Mouse (Mus musculus) mouse trophoblast stem cell (cell line): ENCODE results near the gene Lamb3.

Experiments
- in situ Hi-C, 2 experiments: fragments of 300-500 bp; cut with MseI, MboI; formaldehyde crosslinking; loops; 2 replicates in 1 of 2; 3 replicates in 1 of 2; pipeline ENCODE4 v1.15.1; 2025

Gene Lamb3

GRCm38 (mm10) chr1:193244235-193244634 lies 36.7 kb downstream of the Lamb3 start:
- in situ Hi-C loops: no loop called here

- in situ Hi-C loops: loop anchor here in 1 of 2 experiments (10.0 kb wide), 1 partner anchor 75 kb away; no protein-coding TSS in a partner anchor
Measured at GRCm38 (mm10) chr1:193250026-193250425, 42.5 kb downstream of the Lamb3 start.

- in situ Hi-C loops: loop anchor here in 1 of 2 experiments (10.0 kb wide), 1 partner anchor 73 kb away; no protein-coding TSS in a partner anchor
Measured at GRCm38 (mm10) chr1:193251386-193251785, 43.9 kb downstream of the Lamb3 start.

GRCm38 (mm10) chr1:193252616-193253015 lies 45.1 kb downstream of the Lamb3 start:
- in situ Hi-C loops: loop anchor here in 1 of 2 experiments (10.0 kb wide), 1 partner anchor 72 kb away; no protein-coding TSS in a partner anchor

GRCm38 (mm10) chr1:193253895-193254294 lies 46.4 kb downstream of the Lamb3 start:
- in situ Hi-C loops: loop anchor here in 1 of 2 experiments (10.0 kb wide), 1 partner anchor 71 kb away; no protein-coding TSS in a partner anchor

- in situ Hi-C loops: loop anchor here in 1 of 2 experiments (10.0 kb wide), 1 partner anchor 70 kb away; no protein-coding TSS in a partner anchor
Measured at GRCm38 (mm10) chr1:193255032-193255431, 47.5 kb downstream of the Lamb3 start.

- in situ Hi-C loops: loop anchor here in 1 of 2 experiments (10.0 kb wide), 1 partner anchor 69 kb away; no protein-coding TSS in a partner anchor
Measured at GRCm38 (mm10) chr1:193255488-193256288, 48.2 kb downstream of the Lamb3 start.

GRCm38 (mm10) chr1:193256289-193256577 lies 48.7 kb downstream of the Lamb3 start:
- in situ Hi-C loops: loop anchor here in 1 of 2 experiments (10.0 kb wide), 1 partner anchor 69 kb away; no protein-coding TSS in a partner anchor

- in situ Hi-C loops: loop anchor here in 1 of 2 experiments (10.0 kb wide), 1 partner anchor 68 kb away; no protein-coding TSS in a partner anchor
Measured at GRCm38 (mm10) chr1:193256621-193257098, 49.2 kb downstream of the Lamb3 start.

- in situ Hi-C loops: loop anchor here in 1 of 2 experiments (10.0 kb wide), 1 partner anchor 65 kb away; no protein-coding TSS in a partner anchor
Measured at GRCm38 (mm10) chr1:193259559-193259958, 52.1 kb downstream of the Lamb3 start.

GRCm38 (mm10) chr1:193261897-193262548 lies 54.5 kb downstream of the Lamb3 start:
- in situ Hi-C loops: loop anchor here (5.0 to 10.0 kb wide), 2 partner anchors 110 to 113 kb away; partner anchors contain the start of gene Camk1g (in 2 of the 2)

- in situ Hi-C loops: loop anchor here (5.0 to 10.0 kb wide), 2 partner anchors 109 to 112 kb away; partner anchors contain the start of gene Camk1g (in 2 of the 2)
Measured at GRCm38 (mm10) chr1:193263026-193263907, 55.8 kb downstream of the Lamb3 start.

- in situ Hi-C loops: loop anchor here (5.0 to 10.0 kb wide), 2 partner anchors 108 to 111 kb away; partner anchors contain the start of gene Camk1g (in 2 of the 2)
Measured at GRCm38 (mm10) chr1:193263955-193264598, 56.6 kb downstream of the Lamb3 start, which contains the start of gene Hsd11b1. Hsd11b1 (minus strand) TSS chr1:193264075.

- in situ Hi-C loops: loop anchor here in 1 of 2 experiments (10.0 kb wide), 1 partner anchor 109 kb away; the partner anchor contains the start of gene Camk1g
Measured at GRCm38 (mm10) chr1:193265734-193266133, 58.2 kb downstream of the Lamb3 start.

GRCm38 (mm10) chr1:193270965-193271763 lies 63.7 kb downstream of the Lamb3 start:
- in situ Hi-C loops: no loop called here

GRCm38 (mm10) chr1:193272137-193272915 lies 64.8 kb downstream of the Lamb3 start:
- in situ Hi-C loops: no loop called here

- in situ Hi-C loops: no loop called here
Measured at GRCm38 (mm10) chr1:193272916-193273601, 65.6 kb downstream of the Lamb3 start, which contains the start of gene G0s2. G0s2 (minus strand) TSS chr1:193273217.
